Mouse (Mus musculus) small intestine, adult 2 months (tissue): ENCODE measurements around the gene Brox. TPM values are rescaled to one million over a fixed set of nuclear protein-coding genes. Genes with fewer than 3 reads are reported as not detected.
A peak's percentile ranks its signal among the peaks of the same experiment; 100 is the strongest.
"Not testable (repeated sequence)": the region's sequence is repeated elsewhere in the genome, so short reads cannot be mapped to it uniquely, and the experiment has no call there.

Source experiments
- H3K27ac ChIP-seq: fragments of 200-500 bp; 2 replicates; pipeline ENCODE4 v1.5.1; 2012; ENCODE audit warnings: low read depth, low read length, control low read depth, inconsistent platforms; ENCODE audit not compliant: insufficient read depth
- H3K27me3 ChIP-seq: fragments of 200-500 bp; 2 replicates; pipeline ENCODE4 v1.6.1; 2012; ENCODE audit warnings: mild to moderate bottlenecking, moderate library complexity, low read length, inconsistent platforms; ENCODE audit not compliant: control insufficient read depth, insufficient read depth
- H3K36me3 ChIP-seq: fragments of 200-500 bp; 2 replicates; pipeline ENCODE4 v1.6.1; 2012; ENCODE audit warnings: mild to moderate bottlenecking, low read length, control low read depth, inconsistent platforms; ENCODE audit not compliant: control insufficient read depth, insufficient read depth
- H3K4me1 ChIP-seq: fragments of 200-500 bp; 2 replicates; pipeline ENCODE4 v1.6.1; 2012; ENCODE audit warnings: low read length, inconsistent platforms, mixed read lengths; ENCODE audit not compliant: control insufficient read depth, insufficient read depth, insufficient read length
- H3K4me3 ChIP-seq: fragments of 200-500 bp; 2 replicates; pipeline ENCODE4 v1.5.1; 2012; ENCODE audit warnings: low read depth, mild to moderate bottlenecking, control low read depth, inconsistent platforms, low read length, moderate library complexity
- CTCF ChIP-seq: fragments of 200-500 bp; IDR thresholded peaks from 2 replicates; pipeline ENCODE4 v1.5.1; 2012; ENCODE audit warnings: low read depth, mild to moderate bottlenecking, control low read depth, inconsistent platforms, low read length, moderate library complexity, mixed read lengths; ENCODE audit not compliant: insufficient replicate concordance, insufficient read length; ENCODE audit errors: extremely low read depth
- POLR2A ChIP-seq: fragments of 200-500 bp; IDR thresholded peaks from 2 replicates; pipeline ENCODE4 v1.6.1; 2012; ENCODE audit warnings: low read depth, mild to moderate bottlenecking, control low read depth, inconsistent platforms, low read length, moderate library complexity
- WGBS: fragments of 180-500 bp; shearing (Covaris S2); methylation state at CpG from one replicate; pipeline ENCODE4 v1.1.7; 2018; 5-methylcytosine and 5-hydroxymethylcytosine counted together
- polyA plus RNA-seq: library from polyadenylated mRNA; depleted of rRNA; stranded (reverse); fragments of >200 nt; gene quantifications from 2 replicates; pipeline ENCODE4 v1.2.3, GENCODE M21; 2012; rRNA removed

The Brox gene
- 5.8 and 12.5 TPM in 2 replicates for polyA plus RNA-seq

DNA sequence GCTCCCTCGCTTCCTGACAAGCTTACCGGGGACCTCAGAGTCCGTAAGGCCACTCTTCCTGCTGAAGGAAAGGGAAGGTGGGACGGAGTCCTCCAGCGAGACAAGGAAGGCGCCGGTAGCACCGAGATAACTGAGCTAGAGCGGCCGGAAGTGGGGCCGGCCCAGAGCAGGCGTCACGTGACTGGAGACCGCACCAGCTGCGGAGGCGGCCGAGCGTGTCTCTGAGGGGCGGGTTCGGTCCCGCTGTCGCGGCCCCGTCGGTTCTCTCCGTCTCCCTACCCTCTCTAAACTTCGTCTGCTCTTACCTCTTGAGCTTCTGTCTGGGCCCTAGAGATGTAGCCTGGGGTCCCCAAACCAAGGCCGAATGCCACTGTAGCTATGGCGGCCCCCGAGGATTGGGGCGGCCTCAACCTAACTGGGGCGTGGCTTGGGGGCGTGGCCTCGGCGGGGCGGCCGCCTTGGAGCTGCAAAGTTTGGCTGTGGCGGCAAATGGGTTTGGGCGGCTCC, at the start of gene Brox:
Brox (minus strand) TSS at position 393 of the 507 bp plus-strand sequence.
- TF ChIP-seq POLR2A (peak; percentile 82), CTCF (no peak)
- WGBS, result under 1% methylated on average over 39 of the region's 39 CpGs
- H3K4me3 ChIP-seq, result peak within 1 kb of the TSS; percentile 86

DNA sequence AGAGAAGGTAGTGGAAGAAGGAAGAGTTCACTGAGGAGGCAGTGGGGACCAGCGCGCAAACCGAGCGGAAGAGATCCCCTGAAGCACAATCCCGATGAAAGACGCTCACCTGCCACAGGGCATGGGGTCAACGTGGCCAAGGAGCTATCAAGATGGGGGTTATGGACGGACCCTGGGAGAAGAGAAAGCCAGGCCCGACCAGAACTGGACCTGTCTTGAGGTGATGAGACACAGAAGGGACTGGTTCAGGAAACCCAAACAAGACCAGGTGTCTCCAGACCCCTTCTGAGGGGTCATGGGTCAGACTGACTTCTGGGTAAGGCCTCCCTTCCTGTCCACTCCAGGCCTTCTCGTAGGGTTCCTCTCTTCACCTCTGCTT, 48.7 kb upstream of the Brox start:
- Histone ChIP-seq H3K27ac (peak overlapping the region; percentile 27), H3K27me3 (no peaks in the 10 kb centered on the region), H3K4me3 (peak overlapping the region; percentile 97), H3K36me3 (peaks cover 28% of the 10 kb centered on the region), H3K4me1 (peaks cover 4% of the 10 kb centered on the region; the same call in 1 of the 2 replicates)
- WGBS, result 3% methylated on average over 10 of the region's 10 CpGs
- TF ChIP-seq CTCF (no peak), POLR2A (no peak)

More for the DNA sequence above, at the start of gene Brox:
- Histone ChIP-seq H3K27ac (peak within 1 kb of the TSS; percentile 78), H3K4me1 (no peaks in the 10 kb centered on the region), H3K36me3 (peaks cover 13% of the 10 kb centered on the region), H3K27me3 (no peaks in the 10 kb centered on the region)

DNA sequence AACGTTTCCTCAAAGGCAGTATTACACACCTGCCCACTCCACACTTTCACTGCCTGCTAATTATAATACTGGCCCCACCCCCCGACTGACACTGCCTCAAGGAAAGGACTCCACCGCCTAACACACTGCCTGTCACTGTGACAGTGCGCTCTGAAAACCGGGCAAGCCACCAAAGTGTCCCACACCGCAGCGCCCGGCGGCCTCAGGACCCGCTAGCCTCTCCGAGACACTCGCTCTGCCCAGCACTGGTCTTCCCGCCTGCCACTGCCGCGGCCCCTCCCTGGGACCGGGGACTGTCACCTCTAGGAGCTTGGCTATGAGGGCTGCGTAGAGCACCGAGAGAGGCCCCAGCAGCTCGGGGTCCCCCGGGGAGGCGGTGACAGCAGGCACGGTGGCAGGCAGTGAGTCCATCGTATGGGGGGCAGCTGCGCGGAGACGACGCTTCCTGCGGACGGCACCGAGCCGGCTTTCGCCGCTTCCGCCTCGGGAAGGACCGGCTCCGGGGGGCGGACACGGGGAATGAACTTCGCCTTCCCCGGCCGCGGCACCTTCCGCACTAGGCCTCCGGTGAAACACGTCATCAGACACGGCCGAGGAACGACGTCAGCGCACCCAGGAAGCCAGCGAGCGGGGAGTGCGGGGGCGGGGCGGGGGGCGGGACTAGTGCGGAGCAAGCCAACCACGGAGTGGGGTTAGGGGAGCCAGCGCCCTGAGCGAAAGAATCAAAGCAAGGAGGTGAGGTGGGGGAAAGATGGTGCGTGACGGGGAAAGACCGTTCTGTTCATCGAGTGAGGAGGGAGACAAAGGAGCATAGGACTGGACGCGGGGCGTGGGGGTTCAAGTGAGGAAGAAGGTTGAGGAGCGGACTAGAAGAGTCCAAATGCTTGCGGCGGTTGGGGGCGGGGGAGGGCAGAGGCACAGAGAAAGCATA, 48.1 kb upstream of the Brox start:
- no peaks in the 10 kb centered on the region for H3K27me3 ChIP-seq
- peak overlapping the region; percentile 96 for H3K27ac ChIP-seq
- peak overlapping the region; percentile 97 for H3K4me3 ChIP-seq
- peaks cover 4% of the 10 kb centered on the region; the same call in 1 of the 2 replicates for H3K4me1 ChIP-seq
- H3K36me3 ChIP-seq, result peaks cover 24% of the 10 kb centered on the region
- WGBS, result 1% methylated on average over 72 of the region's 72 CpGs
- TF ChIP-seq CTCF (no peak), POLR2A (peak; percentile 45)

DNA sequence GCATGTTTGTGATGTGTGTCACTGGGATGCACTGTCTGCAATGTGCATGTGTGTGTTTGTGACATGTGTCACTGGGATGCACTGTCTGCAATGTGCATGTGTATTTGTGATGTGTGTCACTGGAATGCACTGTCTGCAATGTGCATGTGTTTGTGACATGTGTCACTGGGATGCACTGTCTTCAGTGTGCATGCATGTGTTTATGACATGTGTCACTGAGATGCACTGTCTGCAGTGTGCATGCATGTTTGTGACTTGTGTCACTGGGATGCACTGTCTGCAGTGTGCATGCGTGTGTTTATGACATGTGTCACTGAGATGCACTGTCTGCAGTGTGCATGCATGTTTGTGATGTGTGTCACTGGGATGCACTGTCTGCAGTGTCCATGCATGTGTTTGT, 45.8 kb upstream of the Brox start:
- H3K36me3 ChIP-seq, result peaks cover 26% of the 10 kb centered on the region
- not testable (repeated sequence) for H3K27me3 ChIP-seq, H3K27ac ChIP-seq, H3K4me3 ChIP-seq, H3K4me1 ChIP-seq
- 97% methylated on average over 1 of the region's 1 CpGs for WGBS

DNA sequence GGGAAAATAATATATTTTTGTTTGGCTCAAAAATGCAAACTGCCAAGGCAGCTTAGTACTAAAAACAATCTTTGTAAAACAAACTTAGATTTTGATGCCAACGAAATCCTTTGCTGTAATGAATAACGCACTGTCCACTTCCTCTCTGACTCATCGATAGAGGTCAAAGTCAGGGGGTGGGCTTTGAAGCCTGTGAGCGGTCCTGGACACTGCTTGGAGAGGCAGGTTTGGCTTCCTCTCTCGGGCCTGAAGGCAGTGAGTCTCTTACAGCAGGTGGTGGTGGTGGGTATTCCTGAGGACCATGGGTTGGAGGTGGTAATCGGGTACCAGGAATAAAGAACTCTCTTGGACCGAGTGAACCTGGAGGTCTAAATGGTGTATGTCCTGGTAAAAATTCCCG, 30.1 kb upstream of the Brox start:
- TF ChIP-seq POLR2A, result no peak
- TF ChIP-seq CTCF, result no peak
- 84% methylated on average over 8 of the region's 8 CpGs for WGBS
- H3K4me1 ChIP-seq, result no peaks in the 10 kb centered on the region
- H3K27ac ChIP-seq, result no peak overlapping the region
- no peaks in the 10 kb centered on the region for H3K27me3 ChIP-seq
- peaks cover 65% of the 10 kb centered on the region for H3K36me3 ChIP-seq
- no peak overlapping the region for H3K4me3 ChIP-seq

DNA sequence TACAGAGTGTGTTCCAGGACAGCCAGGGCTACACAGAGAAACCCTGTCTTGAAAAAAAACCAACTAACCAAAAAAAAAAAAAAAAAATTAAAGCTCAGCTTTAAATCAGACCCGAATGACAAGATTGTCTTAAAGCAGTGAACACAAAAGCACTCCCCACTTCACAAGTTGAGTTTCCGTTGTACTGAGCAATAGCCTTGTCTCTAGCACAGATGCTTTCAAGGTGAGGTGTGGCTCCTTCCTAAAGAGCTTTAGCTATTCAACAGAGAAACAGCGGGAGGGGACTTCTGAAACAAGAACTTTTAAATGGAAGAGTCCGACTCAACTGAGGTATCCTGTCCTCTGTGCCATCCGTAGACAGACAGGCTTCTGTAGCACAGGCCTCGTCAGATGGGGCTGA, 27.4 kb upstream of the Brox start:
- no peak overlapping the region for H3K27ac ChIP-seq
- H3K27me3 ChIP-seq, result no peaks in the 10 kb centered on the region
- peaks cover 49% of the 10 kb centered on the region for H3K36me3 ChIP-seq
- H3K4me1 ChIP-seq, result no peaks in the 10 kb centered on the region
- TF ChIP-seq POLR2A (no peak), CTCF (no peak)
- WGBS, result 96% methylated on average over 6 of the region's 6 CpGs
- H3K4me3 ChIP-seq, result no peak overlapping the region

DNA sequence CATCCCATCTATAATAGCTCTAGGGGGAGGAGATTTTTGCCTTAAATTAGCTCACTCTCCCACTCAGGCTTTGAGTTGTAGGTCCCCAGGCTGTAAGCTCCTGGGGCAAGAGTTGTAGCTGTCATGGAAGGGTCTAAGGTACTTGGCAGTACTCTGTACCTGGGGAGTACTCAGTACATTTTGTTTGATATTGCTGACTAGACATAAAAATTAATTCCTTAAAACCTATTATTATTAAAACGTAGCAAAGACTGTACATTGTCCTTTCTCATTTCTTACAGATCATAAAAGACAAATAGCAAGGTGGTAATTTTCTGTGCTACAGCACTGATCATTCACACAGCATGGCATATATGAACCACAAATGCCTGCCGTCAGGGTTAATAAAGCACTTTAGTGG, 26.9 kb upstream of the Brox start:
- 93% methylated on average over 2 of the region's 2 CpGs for WGBS
- peaks cover 47% of the 10 kb centered on the region for H3K36me3 ChIP-seq

DNA sequence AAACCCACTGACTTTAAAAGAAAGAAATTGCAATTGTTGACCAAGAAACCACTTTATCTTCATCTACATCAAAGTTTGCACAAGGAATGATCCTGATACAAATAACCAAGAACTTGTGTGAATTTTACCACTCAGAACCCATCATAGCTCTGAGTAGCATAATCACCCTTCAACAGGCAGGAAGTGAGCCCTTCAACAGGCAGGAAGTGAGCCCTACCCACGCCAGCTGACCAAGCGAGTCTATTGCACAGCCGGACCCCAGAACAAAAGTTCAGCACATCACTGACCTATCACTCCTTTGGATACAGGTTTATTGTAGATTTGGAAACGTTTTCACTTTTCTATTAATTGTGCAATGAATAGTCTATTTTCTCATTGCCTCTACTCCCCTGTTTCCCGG, 25.4 kb upstream of the Brox start:
- H3K4me1 ChIP-seq, H3K27me3 ChIP-seq, H3K4me3 ChIP-seq, H3K27ac ChIP-seq: not testable (repeated sequence)
- peaks cover 43% of the 10 kb centered on the region for H3K36me3 ChIP-seq
- 81% methylated on average over 5 of the region's 5 CpGs for WGBS

More for the DNA sequence above, 26.9 kb upstream of the Brox start:
- Histone ChIP-seq H3K27me3 (no peaks in the 10 kb centered on the region), H3K4me3 (no peak overlapping the region), H3K27ac (no peak overlapping the region), H3K4me1 (no peaks in the 10 kb centered on the region)
- TF ChIP-seq POLR2A, result no peak
- TF ChIP-seq CTCF, result no peak
